Mouse (Mus musculus) left cerebral cortex, adult 8-10 months (tissue): ENCODE measurements around the gene 4930556J24Rik. TPM values are rescaled to one million over a fixed set of nuclear protein-coding genes. Genes with fewer than 3 reads are reported as not detected.
"Not testable (repeated sequence)": the region's sequence is repeated elsewhere in the genome, so short reads cannot be mapped to it uniquely, and the experiment has no call there.

Experiments used
- DNase-seq, 2 experiments: peaks; one replicate each; pipeline ENCODE4 v3.0.0; 2022; ENCODE audit warnings: low spot score in 2 of 2
- total RNA-seq, 4 experiments: library from RNA; stranded (reverse); gene quantifications; 2 replicates each; pipeline ENCODE4 v1.2.4; 2022

Gene 4930556J24Rik
- not detected for total RNA-seq

- no peak for DNase-seq
Measured at GRCm38 (mm10) chr11:3976678-3977077, at the start of gene 4930556J24Rik. TSS of gene 4930556J24Rik (minus strand) at chr11:3976778.

GRCm38 (mm10) chr11:4023321-4023720 lies 46.7 kb upstream of the 4930556J24Rik start:
- DNase-seq = no peak

DNA sequence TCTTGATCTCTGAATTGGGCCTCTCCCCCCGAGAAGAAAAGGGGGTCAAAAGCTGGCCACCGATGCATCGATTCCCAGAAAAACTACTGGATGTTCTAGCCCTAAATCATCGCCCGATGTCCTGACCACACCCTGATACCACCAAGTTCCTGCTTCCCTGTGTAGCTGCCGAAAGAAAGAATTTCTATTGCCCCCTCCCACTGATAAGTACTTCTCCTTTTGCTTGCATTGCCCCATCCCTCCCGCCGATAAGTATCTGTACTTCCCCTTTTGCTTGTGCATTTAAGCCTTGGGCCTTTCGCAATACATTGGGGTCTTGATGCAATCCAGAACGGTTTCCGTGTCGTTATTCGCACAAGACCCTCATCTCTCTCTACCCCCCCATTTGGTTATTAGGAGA lies 45.5 kb upstream of the 4930556J24Rik start:
- not testable (repeated sequence) for DNase-seq

DNA sequence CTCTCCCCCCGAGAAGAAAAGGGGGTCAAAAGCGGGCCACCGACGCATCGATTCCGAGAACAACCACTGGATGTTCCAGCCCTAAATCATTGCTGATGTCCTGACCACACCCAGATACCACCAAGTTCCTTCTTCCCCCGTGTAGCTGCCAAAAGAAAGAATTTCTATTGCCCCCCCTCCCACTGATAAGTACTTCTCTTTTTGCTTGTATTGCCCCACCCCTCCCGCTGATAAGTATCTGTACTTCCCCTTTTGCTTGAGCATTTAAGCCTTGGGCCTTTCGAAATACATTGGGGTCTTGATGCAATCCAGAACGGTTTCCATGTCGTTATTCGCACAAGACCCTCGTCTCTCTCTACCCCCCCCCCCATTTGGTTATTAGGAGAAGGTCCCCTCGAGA lies 39.2 kb upstream of the 4930556J24Rik start:
- DNase-seq = not testable (repeated sequence)

- no peak for DNase-seq
Measured at GRCm38 (mm10) chr11:4012616-4013015, 36.0 kb upstream of the 4930556J24Rik start.

GRCm38 (mm10) chr11:4006462-4006861 lies 29.9 kb upstream of the 4930556J24Rik start:
- DNase-seq = no peak

GRCm38 (mm10) chr11:4005220-4005805 lies 28.7 kb upstream of the 4930556J24Rik start:
- no peak for DNase-seq

DNA sequence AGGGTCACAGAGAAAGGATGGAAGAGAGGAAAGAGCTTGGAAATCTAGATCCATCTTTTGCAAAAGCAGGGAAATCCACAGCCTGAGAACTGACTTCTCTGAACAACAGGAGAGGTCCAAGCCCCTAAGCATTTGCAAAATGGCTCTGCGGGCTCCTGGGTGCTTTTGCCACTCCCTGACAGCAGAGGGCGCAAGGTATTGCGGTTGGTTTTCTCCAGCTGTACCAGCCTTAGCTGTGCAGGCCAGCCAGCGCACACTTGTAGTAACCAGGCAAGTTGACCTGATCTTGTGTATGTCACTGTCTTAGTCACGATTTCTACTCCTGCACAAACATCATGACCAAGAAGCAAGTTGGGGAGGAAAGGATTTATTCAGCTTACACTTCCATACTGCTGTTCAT lies 25.0 kb upstream of the 4930556J24Rik start:
- peak in 1 of 2 experiments; percentile 66 for DNase-seq

DNA sequence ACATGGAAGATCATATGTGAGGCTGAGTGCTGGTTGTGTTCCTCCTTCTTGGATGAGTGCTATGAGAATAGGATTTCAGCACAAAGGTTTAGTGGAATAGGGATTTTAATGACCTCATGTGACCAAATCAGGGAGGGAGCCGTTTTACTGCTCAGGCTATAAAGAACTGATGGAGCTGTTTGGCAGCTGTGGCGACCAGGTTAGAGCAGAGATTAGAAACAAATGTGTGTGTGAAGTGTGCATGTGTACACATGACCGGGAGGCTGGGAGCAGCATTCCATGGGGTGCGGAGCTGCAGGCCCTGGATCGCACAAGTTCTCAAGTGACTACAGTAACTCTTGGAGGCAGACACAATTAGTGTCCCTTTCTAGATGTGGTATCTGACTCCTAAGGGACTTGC lies 23.0 kb upstream of the 4930556J24Rik start:
- DNase-seq = no peak

DNA sequence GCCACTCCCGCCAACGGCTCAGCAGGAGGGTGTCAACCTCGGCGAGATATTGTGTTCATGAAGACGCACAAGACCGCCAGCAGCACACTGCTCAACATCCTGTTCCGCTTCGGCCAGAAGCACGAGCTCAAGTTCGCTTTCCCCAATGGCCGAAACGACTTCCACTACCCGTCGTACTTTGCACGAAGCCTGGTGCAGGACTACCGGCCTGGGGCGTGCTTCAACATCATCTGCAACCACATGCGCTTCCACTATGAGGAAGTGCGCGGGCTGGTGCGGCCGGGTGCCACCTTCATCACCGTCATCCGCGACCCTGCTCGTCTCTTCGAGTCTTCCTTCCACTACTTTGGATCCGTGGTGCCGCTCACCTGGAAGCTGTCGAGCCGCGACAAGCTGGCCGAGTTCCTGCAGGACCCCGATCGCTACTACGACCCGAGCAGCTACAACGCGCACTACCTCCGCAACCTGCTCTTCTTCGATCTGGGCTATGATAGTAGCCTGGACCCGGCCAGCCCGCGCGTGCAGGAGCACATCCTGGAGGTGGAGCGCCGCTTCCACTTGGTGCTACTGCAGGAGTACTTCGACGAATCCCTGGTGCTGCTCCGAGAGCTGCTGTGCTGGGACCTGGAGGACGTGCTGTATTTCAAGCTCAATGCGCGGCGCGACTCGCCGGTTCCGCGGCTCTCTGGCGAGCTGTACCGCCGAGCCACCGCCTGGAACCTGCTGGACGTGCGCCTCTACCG lies 21.6 kb upstream of the 4930556J24Rik start:
- DNase-seq = no peak

DNA sequence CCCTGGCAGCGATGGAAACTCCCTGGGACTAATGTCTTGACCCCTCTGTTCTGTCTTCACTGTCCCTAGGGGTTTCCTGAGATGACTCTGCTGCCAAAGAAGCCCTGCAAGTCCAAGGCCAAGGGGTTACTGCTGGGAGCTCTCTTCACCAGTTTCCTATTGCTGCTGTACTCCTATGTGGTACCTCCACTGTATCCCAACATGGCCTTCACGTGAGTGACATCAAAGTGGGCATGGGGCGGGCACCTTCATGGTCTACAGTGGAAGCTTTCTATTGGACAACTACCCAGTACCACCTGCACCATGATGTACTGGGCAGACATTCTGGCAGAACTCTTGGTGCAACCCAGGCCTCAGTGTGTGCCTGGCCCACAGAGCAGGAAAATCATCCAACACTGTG lies 20.3 kb upstream of the 4930556J24Rik start:
- DNase-seq = no peak

DNA sequence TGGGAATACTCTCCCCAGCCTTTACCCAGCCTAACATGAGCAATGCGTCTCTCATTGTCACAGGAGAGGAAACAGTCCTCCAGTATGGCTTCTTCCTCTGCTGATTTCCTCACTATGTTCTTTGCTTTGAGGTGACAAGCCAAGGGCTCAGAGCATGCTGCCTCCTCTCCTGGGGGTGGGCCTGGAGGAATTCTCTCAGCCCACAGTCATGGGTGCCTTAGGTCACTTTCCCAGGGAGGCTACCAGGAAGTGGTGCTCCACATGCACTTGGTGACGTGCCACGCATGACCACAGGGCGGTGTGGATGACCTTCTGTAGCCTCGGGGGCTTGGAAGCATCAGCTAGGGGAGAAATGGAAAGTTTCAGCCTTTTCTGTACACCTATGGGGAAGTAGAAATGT lies 18.9 kb upstream of the 4930556J24Rik start:
- no peak for DNase-seq

GRCm38 (mm10) chr11:3993914-3994313 lies 17.3 kb upstream of the 4930556J24Rik start:
- DNase-seq = no peak

DNA sequence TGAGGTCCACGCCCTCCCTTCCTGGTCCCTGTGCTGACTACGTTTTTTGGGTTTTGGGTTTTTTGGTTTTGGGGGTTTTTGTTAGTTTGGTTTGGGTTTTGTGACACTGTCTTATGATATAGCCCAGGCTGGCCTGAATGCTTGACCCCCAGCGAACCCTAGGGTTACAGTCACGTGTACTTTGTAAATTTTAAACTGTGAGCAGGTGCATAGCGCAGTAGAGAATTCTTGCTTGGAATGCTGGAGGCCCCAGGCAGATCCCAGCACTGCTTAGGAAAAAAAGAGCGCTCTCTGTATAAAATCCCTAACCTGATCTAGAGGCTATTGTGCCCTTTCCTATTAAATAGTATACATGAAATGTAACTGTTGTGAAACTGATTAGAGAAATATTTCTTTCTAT lies 16.6 kb upstream of the 4930556J24Rik start:
- DNase-seq = no peak

- DNase-seq = no peak
Measured at GRCm38 (mm10) chr11:3989748-3990147, 13.2 kb upstream of the 4930556J24Rik start.

GRCm38 (mm10) chr11:3983863-3984745 lies 7.5 kb upstream of the 4930556J24Rik start:
- DNase-seq = no peak

DNA sequence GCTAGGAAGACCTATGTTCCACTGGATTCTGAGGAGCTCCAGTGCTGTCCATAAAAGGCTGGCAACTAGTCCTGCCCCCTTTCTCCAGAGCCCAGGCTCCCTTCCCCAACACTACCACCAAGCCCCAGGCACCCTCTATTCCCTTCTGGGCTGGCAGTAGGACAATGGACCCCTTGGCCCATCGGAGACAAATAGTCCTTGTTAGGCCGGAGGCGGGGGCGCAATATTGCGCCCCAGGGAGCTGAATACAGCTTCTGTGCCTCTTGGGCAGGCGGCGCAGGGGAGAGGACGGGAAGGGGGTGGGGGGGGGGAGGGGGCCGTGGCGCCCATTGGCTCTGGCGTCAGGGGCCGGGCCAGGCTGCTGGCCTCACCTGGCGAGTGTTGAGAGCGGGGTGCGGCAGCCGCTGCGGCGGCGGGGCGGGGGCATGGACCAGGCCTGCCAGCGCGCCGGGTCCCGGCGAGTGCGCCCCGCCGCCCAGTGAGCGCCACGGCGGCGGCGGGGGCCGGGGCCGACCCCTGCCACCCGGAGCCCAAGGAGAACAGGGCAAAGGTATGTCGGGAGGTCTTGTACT lies 6.8 kb upstream of the 4930556J24Rik start, which contains the start of gene Gal3st1:
Gal3st1 (plus strand) TSS at position 346 of the 572 bp plus-strand sequence.
- DNase-seq = peak in 1 of 2 experiments; percentile 51

- DNase-seq = no peak
Measured at GRCm38 (mm10) chr11:3982275-3983209, 6.0 kb upstream of the 4930556J24Rik start.

- DNase-seq = no peak
Measured at GRCm38 (mm10) chr11:3981536-3981935, 5.0 kb upstream of the 4930556J24Rik start.

GRCm38 (mm10) chr11:3978421-3978820 lies 1.8 kb upstream of the 4930556J24Rik start:
- DNase-seq = no peak
